Mouse (Mus musculus) spleen, adult 2 months (tissue): ENCODE measurements around the gene Mkrn1. TPM values are rescaled to one million over a fixed set of nuclear protein-coding genes. Genes with fewer than 3 reads are reported as not detected.

Experiments used
- DNase-seq, 2 experiments: peaks; one replicate each; pipeline versions ENCODE4 v3.0.0 to v3.0.0-alpha.2; 2012 to 2021; ENCODE audit warnings: low spot score in 2 of 2, low read depth in 1 of 2
- H3K27ac ChIP-seq: fragments of 200-500 bp; 2 replicates; pipeline ENCODE4 v1.5.1; 2012; ENCODE audit warnings: low read length, inconsistent platforms; ENCODE audit not compliant: insufficient read depth
- H3K27me3 ChIP-seq: fragments of 200-500 bp; 2 replicates; pipeline ENCODE4 v1.6.1; 2012; ENCODE audit warnings: mild to moderate bottlenecking, moderate library complexity, low read length, inconsistent platforms; ENCODE audit not compliant: control insufficient read depth, insufficient read depth
- H3K36me3 ChIP-seq: fragments of 200-500 bp; 2 replicates; pipeline ENCODE4 v1.6.1; 2012; ENCODE audit warnings: mild to moderate bottlenecking, low read length, inconsistent platforms; ENCODE audit not compliant: control insufficient read depth, insufficient read depth
- H3K4me1 ChIP-seq: fragments of 200-500 bp; 2 replicates; pipeline ENCODE4 v1.6.1; 2011; ENCODE audit warnings: inconsistent platforms; ENCODE audit not compliant: control insufficient read depth, insufficient read depth, insufficient read length
- H3K4me3 ChIP-seq: fragments of 200-500 bp; 2 replicates; pipeline ENCODE4 v1.5.1; 2011; ENCODE audit warnings: mild to moderate bottlenecking, inconsistent platforms; ENCODE audit not compliant: insufficient read depth, insufficient read length; ENCODE audit errors: extremely low read depth
- CTCF ChIP-seq: fragments of 200-500 bp; IDR thresholded peaks from 2 replicates; pipeline ENCODE4 v1.5.1; 2011; ENCODE audit warnings: mild to moderate bottlenecking, inconsistent platforms; ENCODE audit not compliant: insufficient read depth, insufficient read length, insufficient replicate concordance; ENCODE audit errors: extremely low read depth
- POLR2A ChIP-seq: fragments of 200-500 bp; IDR thresholded peaks from 2 replicates; pipeline ENCODE4 v1.6.1; 2011; ENCODE audit warnings: low read depth, low read length, inconsistent platforms
- WGBS: fragments of 180-500 bp; shearing (Covaris S2); methylation state at CpG from one replicate; pipeline ENCODE4 v1.1.7; 2018; 5-methylcytosine and 5-hydroxymethylcytosine counted together
- polyA plus RNA-seq: library from polyadenylated mRNA; depleted of rRNA; stranded (reverse); fragments of >200 nt; gene quantifications from 2 replicates; pipeline ENCODE4 v1.2.3, GENCODE M21; 2012; rRNA removed

The Mkrn1 gene
- 96.8 and 131 TPM in 2 replicates for polyA plus RNA-seq

DNA sequence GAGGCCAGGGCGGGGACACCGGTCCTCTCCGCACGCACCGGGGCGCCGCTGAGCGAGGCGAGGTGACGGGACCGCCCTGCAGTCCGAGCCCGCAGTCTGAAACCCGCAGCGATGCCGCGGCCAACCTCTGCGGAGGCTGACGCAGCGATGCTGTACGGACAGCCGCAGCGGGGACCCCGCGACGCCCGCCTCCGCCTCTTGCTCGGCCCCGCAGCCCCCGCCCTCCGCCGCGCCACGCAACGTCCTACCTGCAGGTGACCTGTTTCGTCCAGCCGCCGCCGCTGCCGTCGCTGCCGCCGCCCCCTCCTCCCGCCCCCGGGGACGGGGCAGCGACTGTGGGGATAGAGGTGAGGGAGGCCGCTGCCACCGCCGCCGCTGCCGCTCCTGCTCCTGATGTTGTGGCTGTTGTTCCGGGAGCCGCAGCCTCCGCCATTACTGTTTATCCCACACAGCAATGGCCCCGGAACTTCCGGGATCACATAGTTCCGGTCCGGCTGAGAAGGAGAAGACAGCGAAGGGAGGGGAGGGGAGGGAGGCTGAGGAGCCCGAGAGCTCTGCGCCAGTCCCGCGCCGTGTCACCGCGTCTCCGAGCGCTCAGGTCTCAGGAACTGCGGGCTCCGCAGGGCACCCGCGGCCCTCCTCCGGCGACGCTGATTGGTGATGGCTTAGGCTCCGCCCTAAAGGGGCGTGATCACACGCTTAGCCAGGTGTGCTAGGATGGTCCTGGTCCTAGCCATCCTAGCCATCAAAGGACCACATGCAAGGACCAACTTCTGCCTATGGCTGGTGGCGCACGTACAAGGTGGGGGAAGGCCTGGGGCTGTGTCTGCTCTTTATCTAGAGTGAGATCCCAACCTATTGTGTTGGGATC lies at the start of gene Mkrn1:
Mkrn1 (minus strand) TSS at position 612 of the 871 bp plus-strand sequence.
- Histone ChIP-seq H3K27me3 (no peaks in the 10 kb centered on the region), H3K27ac (peak within 1 kb of the TSS; percentile 77), H3K4me1 (no peaks in the 10 kb centered on the region; the same call in 1 of the 2 replicates), H3K36me3 (no peaks in the 10 kb centered on the region), H3K4me3 (peak within 1 kb of the TSS; percentile 70)
- 1% methylated on average over 76 of the region's 82 CpGs for WGBS
- peak; percentile 64 to 75 for DNase-seq
- TF ChIP-seq POLR2A (peak; percentile 68), CTCF (no peak)

DNA sequence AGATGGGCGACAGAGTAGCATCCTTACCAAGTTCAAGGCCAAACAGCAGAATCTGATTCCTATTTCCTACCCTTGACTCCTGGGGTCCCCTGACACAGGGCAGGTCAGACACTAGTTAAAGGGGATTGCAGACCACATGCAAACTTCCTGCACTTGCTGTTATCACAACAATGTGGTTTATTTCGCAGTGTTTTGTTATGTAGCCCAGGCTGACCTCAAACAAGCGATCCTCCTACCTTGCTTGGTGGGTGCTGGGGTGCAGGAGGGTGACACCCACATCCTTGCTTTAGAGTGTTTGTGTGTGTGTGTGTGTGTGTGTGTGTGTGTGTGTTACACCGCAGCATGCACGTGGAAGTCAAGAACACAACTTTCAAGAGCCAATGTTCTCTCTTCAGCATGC lies 49.2 kb upstream of the Mkrn1 start:
- TF ChIP-seq POLR2A, result no peak
- TF ChIP-seq CTCF, result no peak
- H3K27me3 ChIP-seq, result no peaks in the 10 kb centered on the region
- WGBS, result 71% methylated on average over 5 of the region's 5 CpGs
- H3K4me1 ChIP-seq, result no peaks in the 10 kb centered on the region
- H3K36me3 ChIP-seq, result no peaks in the 10 kb centered on the region
- no peak for DNase-seq
- H3K4me3 ChIP-seq, result no peak overlapping the region
- H3K27ac ChIP-seq, result no peak overlapping the region

DNA sequence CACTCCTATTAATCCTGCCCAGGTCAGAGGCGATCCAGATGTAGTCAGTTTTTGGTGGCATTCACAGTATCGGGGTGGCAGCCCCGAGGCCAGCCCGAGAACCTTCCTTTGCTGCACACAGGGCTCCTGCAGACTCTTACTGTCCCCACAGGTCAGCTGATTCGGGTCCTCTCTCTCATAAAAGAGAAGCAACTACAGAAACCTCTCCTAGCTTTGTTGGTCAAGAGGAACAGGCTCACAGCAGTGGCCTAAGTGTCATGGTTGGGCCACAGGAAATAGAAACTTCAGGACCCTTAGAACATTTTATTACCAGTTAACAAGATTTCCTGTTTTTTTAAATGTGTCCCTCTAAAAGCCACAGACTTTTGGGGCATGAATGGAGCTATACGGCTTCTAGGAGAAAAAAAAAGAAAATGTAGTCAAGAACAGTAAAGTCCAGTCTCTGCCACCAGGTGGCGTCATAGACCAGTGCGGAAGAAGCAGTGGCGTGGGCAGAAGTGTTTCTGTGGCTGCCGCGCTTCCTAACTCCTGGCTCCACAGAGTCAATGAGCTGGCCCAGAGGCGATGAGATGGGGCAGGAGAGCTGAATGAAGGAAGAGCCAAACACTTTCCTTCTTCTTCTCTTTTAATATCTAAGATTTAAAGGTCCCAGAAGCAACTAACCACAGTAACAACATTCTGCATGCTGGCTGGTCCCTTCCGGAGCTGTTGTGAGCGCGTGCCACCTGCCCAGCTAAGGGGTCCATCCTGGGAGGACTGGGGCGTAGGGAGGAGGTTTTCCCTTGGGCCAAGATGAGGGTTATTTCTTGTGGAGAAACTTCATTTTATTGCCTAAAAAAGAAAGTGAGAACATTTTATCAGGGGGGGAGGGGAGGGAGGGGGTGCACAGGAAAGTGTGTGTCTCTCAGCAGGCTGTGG lies 42.6 kb upstream of the Mkrn1 start:
- Histone ChIP-seq H3K36me3 (no peaks in the 10 kb centered on the region), H3K27me3 (no peaks in the 10 kb centered on the region), H3K4me1 (no peaks in the 10 kb centered on the region), H3K4me3 (peak overlapping the region; percentile 12; the same call in 1 of the 2 replicates), H3K27ac (no peak overlapping the region)
- WGBS, result 27% methylated on average over 16 of the region's 16 CpGs
- TF ChIP-seq CTCF (peak; percentile 83; the same call in 1 of the 2 replicates), POLR2A (no peak)
- peak; percentile 54 to 70 for DNase-seq

DNA sequence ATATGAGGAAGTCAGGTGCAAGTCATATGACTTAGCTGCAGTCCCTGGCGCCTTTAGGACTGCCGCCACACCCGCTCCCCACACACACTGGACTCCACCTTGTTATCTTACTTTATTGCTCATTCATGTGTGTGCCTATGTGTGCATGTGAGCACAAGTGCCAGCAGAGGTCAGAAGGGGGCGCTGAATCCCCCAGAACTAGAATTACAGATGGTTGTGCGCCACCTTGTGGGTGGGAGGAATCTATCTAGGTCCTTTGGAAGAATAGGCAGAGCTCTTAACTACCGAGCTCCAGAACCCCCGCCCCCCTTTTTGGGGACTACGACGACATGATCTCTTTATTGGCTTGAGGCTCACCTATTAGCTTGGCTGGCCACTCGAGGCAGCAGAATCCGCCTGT lies 39.8 kb upstream of the Mkrn1 start:
- TF ChIP-seq CTCF (no peak), POLR2A (no peak)
- 94% methylated on average over 11 of the region's 11 CpGs for WGBS
- H3K36me3 ChIP-seq, result no peaks in the 10 kb centered on the region
- no peaks in the 10 kb centered on the region for H3K4me1 ChIP-seq
- DNase-seq, result no peak
- H3K4me3 ChIP-seq, result no peak overlapping the region
- H3K27me3 ChIP-seq, result no peaks in the 10 kb centered on the region
- H3K27ac ChIP-seq, result no peak overlapping the region

DNA sequence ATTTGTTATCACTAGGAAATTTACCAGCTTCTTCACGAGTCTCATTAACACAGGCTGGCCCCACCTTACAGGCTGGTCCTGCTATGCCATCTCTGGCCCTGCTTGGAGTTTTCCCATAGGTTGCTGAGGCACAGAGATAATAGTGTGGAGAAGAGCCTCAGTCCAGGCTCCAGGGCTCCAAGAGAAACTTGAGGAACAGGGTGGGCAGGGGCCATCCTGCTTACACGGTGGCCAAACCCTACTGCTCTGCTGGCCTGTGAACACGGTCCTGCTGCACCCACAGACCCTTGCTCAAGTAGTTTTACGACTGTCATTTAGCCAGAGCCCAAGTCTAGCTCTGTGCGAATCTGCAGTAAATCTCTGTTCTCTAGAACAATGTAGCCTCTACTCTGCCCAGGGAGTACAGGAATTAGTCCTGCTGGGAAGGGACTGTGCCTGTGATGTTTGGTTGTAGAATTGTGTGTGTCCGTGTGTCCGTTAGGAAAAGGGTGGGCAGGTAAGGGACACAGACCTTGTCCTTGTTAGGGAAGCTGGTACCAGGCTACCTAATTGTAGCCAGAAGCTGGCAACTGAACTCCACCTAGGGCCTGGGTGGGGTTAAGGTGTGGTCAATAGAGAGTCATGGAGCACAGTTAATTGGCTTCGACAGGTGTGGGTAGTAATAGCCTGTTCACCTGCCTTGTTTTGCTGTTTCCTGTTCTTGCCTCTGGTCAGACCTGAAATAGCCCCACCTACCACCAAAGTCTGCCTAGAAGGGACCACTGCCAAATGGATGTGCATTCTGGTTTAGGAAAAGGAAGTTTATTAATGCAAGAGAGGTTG lies 35.3 kb upstream of the Mkrn1 start:
- WGBS, result 81% methylated on average over 8 of the region's 8 CpGs
- H3K36me3 ChIP-seq, result no peaks in the 10 kb centered on the region
- no peaks in the 10 kb centered on the region for H3K27me3 ChIP-seq
- no peak overlapping the region for H3K27ac ChIP-seq
- H3K4me3 ChIP-seq, result no peak overlapping the region
- TF ChIP-seq CTCF, result no peak
- TF ChIP-seq POLR2A, result no peak
- no peaks in the 10 kb centered on the region for H3K4me1 ChIP-seq
- DNase-seq, result no peak

DNA sequence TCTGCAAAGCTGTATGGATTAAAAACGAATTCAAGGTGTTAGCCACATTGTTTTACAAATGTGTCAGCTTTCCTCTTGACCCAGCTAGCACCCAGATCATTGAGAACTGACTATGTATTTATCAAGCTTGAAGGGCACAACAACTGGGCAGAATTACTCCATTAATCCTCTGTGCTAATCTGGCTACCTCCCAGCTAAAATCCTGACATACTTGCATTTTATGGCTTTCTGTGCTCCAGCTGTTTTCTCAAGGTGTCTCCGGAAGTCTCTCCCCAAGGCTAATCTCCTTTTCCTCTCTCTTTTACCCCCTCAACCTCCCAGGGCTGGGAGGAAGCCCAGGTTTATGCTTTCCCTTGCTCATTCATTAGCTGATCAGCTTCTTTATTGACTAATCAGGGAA lies 34.4 kb upstream of the Mkrn1 start:
- WGBS, result 76% methylated on average over 2 of the region's 2 CpGs
- Histone ChIP-seq H3K4me3 (no peak overlapping the region), H3K27ac (no peak overlapping the region), H3K36me3 (no peaks in the 10 kb centered on the region), H3K4me1 (no peaks in the 10 kb centered on the region), H3K27me3 (no peaks in the 10 kb centered on the region)
- no peak for DNase-seq
- no peak for TF ChIP-seq POLR2A
- TF ChIP-seq CTCF, result no peak
